Mouse (Mus musculus) testis, adult 2 months (tissue): Measurements from ENCODE around the gene Ostm1. TPM values are rescaled to one million over a fixed set of nuclear protein-coding genes. Genes with fewer than 3 reads are reported as not detected.

Experiments
- H3K27ac ChIP-seq: fragments of 200-500 bp; 2 replicates; pipeline ENCODE4 v1.5.1; 2012; ENCODE audit warnings: low read depth, low read length; ENCODE audit not compliant: control insufficient read depth, insufficient read depth
- H3K27me3 ChIP-seq: fragments of 200-500 bp; 2 replicates; pipeline ENCODE4 v1.6.1; 2012; ENCODE audit warnings: mild to moderate bottlenecking, low read length, moderate library complexity; ENCODE audit not compliant: control insufficient read depth, insufficient read depth
- H3K36me3 ChIP-seq: fragments of 200-500 bp; 2 replicates; pipeline ENCODE4 v1.6.1; 2012; ENCODE audit warnings: mild to moderate bottlenecking, low read length; ENCODE audit not compliant: control insufficient read depth, insufficient read depth
- H3K4me1 ChIP-seq: fragments of 200-500 bp; 2 replicates; pipeline ENCODE4 v1.6.1; 2012; ENCODE audit warnings: low read length; ENCODE audit not compliant: control insufficient read depth, insufficient read depth
- H3K4me3 ChIP-seq: fragments of 200-500 bp; 2 replicates; pipeline ENCODE4 v1.5.1; 2012; ENCODE audit warnings: low read depth, mild to moderate bottlenecking, low read length, moderate library complexity, mixed read lengths; ENCODE audit not compliant: control insufficient read depth
- CTCF ChIP-seq: fragments of 200-500 bp; IDR thresholded peaks from 2 replicates; pipeline ENCODE4 v1.5.1; 2012; ENCODE audit warnings: low read depth, mild to moderate bottlenecking, inconsistent platforms, low read length, moderate library complexity; ENCODE audit not compliant: control insufficient read depth, insufficient read depth, insufficient replicate concordance
- POLR2A ChIP-seq: fragments of 200-500 bp; IDR thresholded peaks from 2 replicates; pipeline ENCODE4 v1.6.1; 2012; ENCODE audit warnings: low read depth, mild to moderate bottlenecking, inconsistent platforms, low read length, moderate library complexity; ENCODE audit not compliant: control insufficient read depth
- polyA plus RNA-seq: library from polyadenylated mRNA; depleted of rRNA; stranded (reverse); fragments of >200 nt; gene quantifications from 2 replicates; pipeline ENCODE4 v1.2.3, GENCODE M21; 2012

The Ostm1 gene
- polyA plus RNA-seq, 1 experiment: 4.1 TPM

DNA sequence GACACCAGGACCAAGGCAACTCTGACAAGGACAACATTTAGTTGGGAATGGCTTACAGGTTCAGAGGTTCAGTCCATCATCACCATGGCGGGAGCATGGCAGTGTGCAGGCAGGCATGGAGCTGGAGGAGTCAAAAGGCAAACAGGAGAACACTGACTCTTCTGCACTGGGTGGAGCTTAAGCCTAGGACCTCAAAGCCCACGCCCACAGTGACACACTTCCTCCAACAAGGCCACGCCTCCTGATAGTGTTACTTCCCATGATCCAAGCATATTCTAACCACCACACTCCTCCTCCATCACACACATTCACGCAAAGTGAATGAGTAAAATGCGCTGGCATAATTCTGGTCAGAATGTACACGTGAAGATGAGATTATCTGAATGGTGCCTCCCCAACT, 56.2 kb downstream of the Ostm1 start:
- TF ChIP-seq CTCF: no peak
- no peak for TF ChIP-seq POLR2A
- H3K36me3 ChIP-seq: no peaks in the 10 kb centered on the region
- H3K4me1 ChIP-seq: peaks cover 7% of the 10 kb centered on the region; the same call in 1 of the 2 replicates
- H3K27me3 ChIP-seq: peaks cover 5% of the 10 kb centered on the region; the same call in 1 of the 2 replicates
- no peak overlapping the region for H3K27ac ChIP-seq
- no peak overlapping the region for H3K4me3 ChIP-seq

GRCm38 (mm10) chr10:42643638-42644037, 60.0 kb downstream of the Ostm1 start:
- Histone ChIP-seq H3K4me3 (no peak overlapping the region), H3K27me3 (no peaks in the 10 kb centered on the region), H3K36me3 (no peaks in the 10 kb centered on the region), H3K27ac (no peak overlapping the region), H3K4me1 (no peaks in the 10 kb centered on the region)
- TF ChIP-seq CTCF (no peak), POLR2A (no peak)

DNA sequence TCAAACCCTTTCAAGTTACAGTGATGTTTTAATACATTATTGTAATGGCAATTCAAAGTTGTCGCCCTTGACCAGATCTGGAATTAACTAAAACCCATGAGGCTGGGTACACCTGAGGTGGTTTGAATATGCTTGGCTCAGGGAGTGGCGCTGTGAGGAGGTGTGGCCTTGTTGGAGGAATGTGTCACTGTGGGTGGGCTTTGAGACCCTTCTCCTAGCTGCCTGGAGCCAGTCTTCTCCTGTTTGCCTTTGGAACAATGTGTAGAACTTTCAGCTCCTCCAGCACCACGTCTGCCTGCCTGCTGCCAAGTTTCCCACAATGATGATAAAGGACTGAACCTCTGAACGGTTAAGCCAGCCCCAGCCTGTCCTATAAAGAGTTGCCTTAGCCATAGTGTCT, 62.7 kb downstream of the Ostm1 start:
- Histone ChIP-seq H3K27me3 (no peaks in the 10 kb centered on the region), H3K36me3 (no peaks in the 10 kb centered on the region), H3K4me3 (no peak overlapping the region), H3K4me1 (no peaks in the 10 kb centered on the region), H3K27ac (no peak overlapping the region)
- TF ChIP-seq CTCF (no peak), POLR2A (no peak)

GRCm38 (mm10) chr10:42661916-42662315, 78.3 kb downstream of the Ostm1 start:
- Histone ChIP-seq H3K36me3 (no peaks in the 10 kb centered on the region), H3K4me3 (no peak overlapping the region)
- TF ChIP-seq CTCF (no peak), POLR2A (no peak)

DNA sequence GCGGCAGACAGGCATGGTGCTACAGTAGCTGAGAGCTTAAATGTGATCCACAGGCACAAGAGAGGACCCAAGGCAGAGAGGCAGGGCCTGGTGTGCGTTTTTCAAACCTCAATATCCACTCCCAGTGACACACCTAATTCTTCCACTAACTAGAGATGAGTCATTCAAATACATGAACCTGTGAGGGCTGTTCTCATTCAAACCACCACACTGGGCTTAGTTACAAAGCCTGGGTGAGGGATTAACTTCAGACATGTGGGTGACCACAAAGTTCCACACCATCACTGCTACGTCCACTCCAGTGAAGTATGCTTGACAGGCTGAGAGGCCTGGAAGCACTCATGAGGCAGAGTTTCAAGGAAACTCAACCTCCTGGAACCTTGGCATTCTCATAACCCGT, 86.3 kb downstream of the Ostm1 start:
- Histone ChIP-seq H3K4me3 (no peak overlapping the region), H3K4me1 (no peaks in the 10 kb centered on the region), H3K27ac (no peak overlapping the region), H3K36me3 (no peaks in the 10 kb centered on the region), H3K27me3 (no peaks in the 10 kb centered on the region)
- no peak for TF ChIP-seq POLR2A
- no peak for TF ChIP-seq CTCF

More at GRCm38 (mm10) chr10:42661916-42662315, 78.3 kb downstream of the Ostm1 start:
- Histone ChIP-seq H3K27me3 (no peaks in the 10 kb centered on the region), H3K27ac (no peak overlapping the region), H3K4me1 (no peaks in the 10 kb centered on the region)

- Histone ChIP-seq H3K27ac (no peak overlapping the region), H3K36me3 (no peaks in the 10 kb centered on the region)
Observed at GRCm38 (mm10) chr10:42672798-42673197, 89.2 kb downstream of the Ostm1 start.

DNA sequence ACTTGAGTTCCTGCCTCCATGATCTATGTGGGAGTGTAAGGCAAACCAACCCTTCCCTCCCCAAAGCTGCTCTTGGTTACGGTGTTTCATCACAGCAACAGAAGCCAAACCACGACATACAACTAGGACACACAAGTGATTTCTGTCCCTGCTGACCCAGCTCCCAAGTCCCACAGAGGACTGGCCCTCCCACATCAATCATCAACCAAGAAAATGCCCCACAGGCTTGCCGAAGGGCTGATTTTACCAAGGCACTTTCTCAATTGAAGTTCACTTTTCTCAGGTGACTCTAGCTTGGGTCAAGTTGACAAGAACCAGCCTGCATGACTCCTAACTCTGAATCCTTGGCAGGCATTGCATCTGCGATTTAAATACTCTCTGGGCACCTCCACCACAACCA, 91.9 kb downstream of the Ostm1 start:
- TF ChIP-seq POLR2A (no peak), CTCF (no peak)
- Histone ChIP-seq H3K27ac (no peak overlapping the region), H3K27me3 (no peaks in the 10 kb centered on the region), H3K36me3 (no peaks in the 10 kb centered on the region), H3K4me1 (no peaks in the 10 kb centered on the region; the same call in none of the 2 replicates), H3K4me3 (no peak overlapping the region)

More at GRCm38 (mm10) chr10:42672798-42673197, 89.2 kb downstream of the Ostm1 start:
- Histone ChIP-seq H3K4me3 (no peak overlapping the region), H3K4me1 (no peaks in the 10 kb centered on the region), H3K27me3 (no peaks in the 10 kb centered on the region)
- no peak for TF ChIP-seq POLR2A
- TF ChIP-seq CTCF: no peak

- Histone ChIP-seq H3K4me1 (no peaks in the 10 kb centered on the region; the same call in none of the 2 replicates), H3K4me3 (peak overlapping the region; percentile 92), H3K36me3 (no peaks in the 10 kb centered on the region), H3K27ac (no peak overlapping the region), H3K27me3 (no peaks in the 10 kb centered on the region)
- TF ChIP-seq POLR2A (no peak), CTCF (no peak)
Observed at GRCm38 (mm10) chr10:42678331-42678730, 94.7 kb downstream of the Ostm1 start.
